Comparison of ENCODE assay signal across 11 mouse cellular contexts in the genomic region with DNA sequence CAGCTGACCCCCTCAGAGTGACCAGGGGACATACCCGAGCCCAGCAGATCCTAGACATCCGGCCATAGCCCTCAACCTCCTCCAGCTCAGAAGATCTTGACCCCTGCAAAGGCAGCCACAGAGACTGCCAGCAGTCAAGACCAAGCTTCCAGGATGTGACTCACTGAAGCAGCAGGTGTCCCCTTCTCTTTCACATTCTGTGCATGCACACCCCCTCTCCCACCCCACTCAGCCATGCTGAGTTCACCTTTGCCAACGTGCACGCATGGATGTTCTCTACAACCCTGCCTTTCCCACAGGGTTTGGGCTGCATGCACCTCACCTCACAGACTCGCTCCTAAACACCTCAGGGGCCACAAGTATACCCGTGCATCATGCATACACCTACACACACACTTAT. TPM values are rescaled to one million over a fixed set of nuclear protein-coding genes. Genes with fewer than 3 reads are reported as not detected.
DNase-seq lines count a peak whose midpoint lies in the region; ATAC-seq and TF ChIP-seq lines count a peak whose summit lies in the region.
"Had no signal": no experiment of that assay in that cellular context is flagged by ENCODE, and none has a peak within 500 bp of the region (broad histone marks: within the 10 kb centered on the region; RNA-seq: fewer than 3 reads in every experiment).

No protein-coding gene starts in this region.

- ATAC-seq in kidney, embryonic 16.5 days (ENCODE audit: low FRiP score, low TSS enrichment), result no peak
- ATAC-seq in stomach, embryonic 16.5 days (ENCODE audit: insufficient read depth, low FRiP score), result no peak
- no peak for ATAC-seq in erythroblast, adult 5-6 weeks (replicated peaks; ENCODE audit: low FRiP score, poor library complexity, severe bottlenecking)

- H3K27ac ChIP-seq in kidney, embryonic 16.5 days (ENCODE audit: low read length), result peak overlapping the region; percentile 93
- H3K27ac ChIP-seq in ES-Bruce4 (ENCODE audit: insufficient read depth, low read length), result peak overlapping the region; percentile 71
- no peak overlapping the region; the same call in 1 of the 2 replicates for H3K27ac ChIP-seq in stomach, embryonic 16.5 days (ENCODE audit: low read length)
- no peak overlapping the region for H3K27ac ChIP-seq in midbrain, embryonic 10.5 days (replicated peaks)
- H3K27ac ChIP-seq: embryonic facial prominence, embryonic 12.5 days; hindbrain, embryonic 14.5 days had no signal

- H3K36me3 ChIP-seq in kidney, embryonic 16.5 days (ENCODE audit: insufficient read depth, low read length), result no peaks in the 10 kb centered on the region
- no peaks in the 10 kb centered on the region for H3K36me3 ChIP-seq in ES-Bruce4 (ENCODE audit: control insufficient read depth, insufficient read depth, low read length, poor library complexity, severe bottlenecking)
- no peaks in the 10 kb centered on the region for H3K36me3 ChIP-seq in stomach, embryonic 16.5 days (ENCODE audit: control insufficient read depth, insufficient read depth, low read length)
- no peaks in the 10 kb centered on the region for H3K36me3 ChIP-seq in midbrain, embryonic 10.5 days
- H3K36me3 ChIP-seq: embryonic facial prominence, embryonic 12.5 days had no signal

- H3K4me1 ChIP-seq in kidney, embryonic 16.5 days (ENCODE audit: insufficient read depth, low read length), result peaks cover 23% of the 10 kb centered on the region
- H3K4me1 ChIP-seq in ES-Bruce4 (ENCODE audit: control insufficient read depth, insufficient read depth, low read length), result peaks cover 7% of the 10 kb centered on the region
- peaks cover 6% of the 10 kb centered on the region for H3K4me1 ChIP-seq in stomach, embryonic 16.5 days (ENCODE audit: control insufficient read depth, insufficient read depth, low read length)
- peaks cover 31% of the 10 kb centered on the region for H3K4me1 ChIP-seq in midbrain, embryonic 10.5 days

- TF ChIP-seq CTCF in ES-Bruce4 (IDR thresholded peaks at IDR 0.05; ENCODE audit: low read depth, low read length), result no peak

- TF ChIP-seq POLR2A in ES-Bruce4 (IDR thresholded peaks at IDR 0.05; ENCODE audit: insufficient read depth, low read length), result no peak

- 0 out of 2 replicates have a peak, but pooled peaks have one; percentile 44 for TF ChIP-seq EP300 in ES-Bruce4 (IDR thresholded peaks at IDR 0.05; ENCODE audit: insufficient read depth, low read depth, low read length)

- DNase-seq in kidney, adult 11 months, result no peak
- peak; percentile 70 for DNase-seq in induced T-regulatory cell, adult 2 months (ENCODE audit: low read depth)
- no peak for DNase-seq in urinary bladder, postnatal 10 days (ENCODE audit: low spot score)
- DNase-seq in midbrain, embryonic 10.5 days (ENCODE audit: low spot score), result no peak

- WGBS in kidney, embryonic 16.5 days, result 77% methylated on average over 6 of the region's 6 CpGs
- WGBS in stomach, embryonic 16.5 days, result 80% methylated on average over 6 of the region's 6 CpGs
- WGBS in midbrain, embryonic 10.5 days, result 79% methylated on average over 6 of the region's 6 CpGs

- no peak overlapping the region for H3K4me3 ChIP-seq in kidney, embryonic 16.5 days (ENCODE audit: low read length)
- H3K4me3 ChIP-seq in ES-Bruce4 (ENCODE audit: low read depth, low read length), result peak overlapping the region; percentile 63
- no peak overlapping the region for H3K4me3 ChIP-seq in stomach, embryonic 16.5 days (replicated peaks; ENCODE audit: low read length)
- no peak overlapping the region for H3K4me3 ChIP-seq in midbrain, embryonic 10.5 days
- H3K4me3 ChIP-seq: embryonic facial prominence, embryonic 12.5 days had no signal

- peak overlapping the region; percentile 36 for H3K4me2 ChIP-seq in kidney, embryonic 16.5 days (replicated peaks; ENCODE audit: low read depth, low read length)
- H3K4me2 ChIP-seq in stomach, embryonic 16.5 days (ENCODE audit: low read depth, low read length), result 0 out of 2 replicates have a peak overlapping the region, but pooled peaks have one; percentile 14
- H3K4me2 ChIP-seq: embryonic facial prominence, embryonic 12.5 days; hindbrain, embryonic 14.5 days had no signal

- H3K9me3 ChIP-seq in kidney, embryonic 16.5 days (ENCODE audit: low read length), result no peaks in the 10 kb centered on the region
- H3K9me3 ChIP-seq in ES-Bruce4 (replicated peaks; ENCODE audit: control insufficient read depth, insufficient read depth, low read length, poor library complexity, severe bottlenecking), result no peaks in the 10 kb centered on the region
- H3K9me3 ChIP-seq in stomach, embryonic 16.5 days (replicated peaks; ENCODE audit: control insufficient read depth, low read length), result no peaks in the 10 kb centered on the region
- H3K9me3 ChIP-seq in midbrain, embryonic 10.5 days (replicated peaks), result no peaks in the 10 kb centered on the region
- H3K9me3 ChIP-seq: embryonic facial prominence, embryonic 12.5 days had no signal

- H3K9ac ChIP-seq in kidney, embryonic 16.5 days (replicated peaks; ENCODE audit: low read length), result peak overlapping the region; percentile 32
- H3K9ac ChIP-seq in ES-Bruce4 (ENCODE audit: low read depth, poor library complexity, severe bottlenecking), result no peak overlapping the region
- H3K9ac ChIP-seq in stomach, embryonic 16.5 days (ENCODE audit: low read length), result no peak overlapping the region
- H3K9ac ChIP-seq: embryonic facial prominence, embryonic 12.5 days; hindbrain, embryonic 14.5 days had no signal

- 0 out of 2 replicates have a peak, but pooled peaks cover 4% of the 10 kb centered on the region for H3K27me3 ChIP-seq in kidney, embryonic 16.5 days (ENCODE audit: insufficient read depth, low read length)
- H3K27me3 ChIP-seq in ES-Bruce4 (ENCODE audit: control insufficient read depth, insufficient read depth, low read length, poor library complexity, severe bottlenecking), result no peaks in the 10 kb centered on the region
- H3K27me3 ChIP-seq in stomach, embryonic 16.5 days (ENCODE audit: control insufficient read depth, insufficient read depth, low read length), result no peaks in the 10 kb centered on the region; the same call in 1 of the 2 replicates
- H3K27me3 ChIP-seq in midbrain, embryonic 10.5 days (ENCODE audit: low read depth, poor library complexity, severe bottlenecking), result peaks cover 85% of the 10 kb centered on the region

RNA-seq across cellular contexts. Expression of a gene that starts 4.4 kb away (rescaled TPM):
- 37.7 and 45.2 TPM in 2 replicates for polyA plus RNA-seq in kidney, embryonic 16.5 days (2015; fragmentation: Nextera tagmentation; extraction: Ambion mirVana)
- 15.4 and 23.2 TPM in 2 replicates for polyA plus RNA-seq in ES-Bruce4 (2011; ENCODE audit: insufficient read depth, insufficient read length, low read depth, missing spikeins)
- 14.1 and 14.7 TPM in 2 replicates for polyA plus RNA-seq in stomach, embryonic 16.5 days (2015; fragmentation: Nextera tagmentation; extraction: Ambion mirVana)
- total RNA-seq in erythroblast, adult 5-6 weeks (2015; ENCODE audit: low replicate concordance), result 4.2 TPM in 1 of 2 replicates, not detected in the other
- 2.8 and 4.4 TPM in 2 replicates for total RNA-seq in erythroblast, adult 5-6 weeks (2017; ENCODE audit: low replicate concordance)
- 2.3 and 2.5 TPM in 2 replicates for polyA plus RNA-seq in midbrain, embryonic 10.5 days (2016; fragmentation: Nextera tagmentation; extraction: Ambion mirVana)

RNA-seq across cellular contexts. Expression of a gene that starts 18.0 kb away (rescaled TPM):
- 9.2 and 10.5 TPM in 2 replicates for polyA plus RNA-seq in kidney, embryonic 16.5 days (2015; fragmentation: Nextera tagmentation; extraction: Ambion mirVana)
- 19.6 and 22.0 TPM in 2 replicates for polyA plus RNA-seq in ES-Bruce4 (2011; ENCODE audit: insufficient read depth, insufficient read length, low read depth, missing spikeins)
- 74.2 and 103 TPM in 2 replicates for polyA plus RNA-seq in stomach, embryonic 16.5 days (2015; fragmentation: Nextera tagmentation; extraction: Ambion mirVana)
- total RNA-seq in erythroblast, adult 5-6 weeks (2015; ENCODE audit: low replicate concordance), result not detected in 2 replicates
- not detected in 2 replicates for total RNA-seq in erythroblast, adult 5-6 weeks (2017; ENCODE audit: low replicate concordance)
- polyA plus RNA-seq in midbrain, embryonic 10.5 days (2016; fragmentation: Nextera tagmentation; extraction: Ambion mirVana), result 1.8 and 2.0 TPM in 2 replicates
- polyA plus RNA-seq: hindbrain, embryonic 14.5 days; neural tube, embryonic 14.5 days had no signal

RNA-seq across cellular contexts. Expression of a gene that starts 21.6 kb away (rescaled TPM):
- 8.0 and 8.6 TPM in 2 replicates for polyA plus RNA-seq in kidney, embryonic 16.5 days (2015; fragmentation: Nextera tagmentation; extraction: Ambion mirVana)
- polyA plus RNA-seq in ES-Bruce4 (2011; ENCODE audit: insufficient read depth, insufficient read length, low read depth, missing spikeins), result 19.1 and 22.1 TPM in 2 replicates
- polyA plus RNA-seq in stomach, embryonic 16.5 days (2015; fragmentation: Nextera tagmentation; extraction: Ambion mirVana), result 22.5 and 26.2 TPM in 2 replicates
- not detected in 2 replicates for total RNA-seq in erythroblast, adult 5-6 weeks (2015; ENCODE audit: low replicate concordance)
- total RNA-seq in erythroblast, adult 5-6 weeks (2017; ENCODE audit: low replicate concordance), result not detected in 2 replicates
- 0.07 and 0.16 TPM in 2 replicates for polyA plus RNA-seq in midbrain, embryonic 10.5 days (2016; fragmentation: Nextera tagmentation; extraction: Ambion mirVana)

RNA-seq across cellular contexts. Expression of a gene that starts 26.2 kb away (rescaled TPM):
- 85.5 and 86.7 TPM in 2 replicates for polyA plus RNA-seq in kidney, embryonic 16.5 days (2015; fragmentation: Nextera tagmentation; extraction: Ambion mirVana)
- polyA plus RNA-seq in ES-Bruce4 (2011; ENCODE audit: insufficient read depth, insufficient read length, low read depth, missing spikeins), result 42.5 and 55.3 TPM in 2 replicates
- polyA plus RNA-seq in stomach, embryonic 16.5 days (2015; fragmentation: Nextera tagmentation; extraction: Ambion mirVana), result 56.0 and 59.4 TPM in 2 replicates
- 123 and 158 TPM in 2 replicates for total RNA-seq in erythroblast, adult 5-6 weeks (2015; ENCODE audit: low replicate concordance)
- total RNA-seq in erythroblast, adult 5-6 weeks (2017; ENCODE audit: low replicate concordance), result 153 and 164 TPM in 2 replicates
- 86.5 and 94.7 TPM in 2 replicates for polyA plus RNA-seq in midbrain, embryonic 10.5 days (2016; fragmentation: Nextera tagmentation; extraction: Ambion mirVana)

RNA-seq across cellular contexts. Expression of a gene that starts 35.1 kb away (rescaled TPM):
- 13.2 and 13.9 TPM in 2 replicates for polyA plus RNA-seq in kidney, embryonic 16.5 days (2015; fragmentation: Nextera tagmentation; extraction: Ambion mirVana)
- polyA plus RNA-seq in ES-Bruce4 (2011; ENCODE audit: insufficient read depth, insufficient read length, low read depth, missing spikeins), result 18.3 and 22.2 TPM in 2 replicates
- 4.9 and 5.1 TPM in 2 replicates for polyA plus RNA-seq in stomach, embryonic 16.5 days (2015; fragmentation: Nextera tagmentation; extraction: Ambion mirVana)
- total RNA-seq in erythroblast, adult 5-6 weeks (2015; ENCODE audit: low replicate concordance), result 0.84 TPM in 1 of 2 replicates, not detected in the other
- total RNA-seq in erythroblast, adult 5-6 weeks (2017; ENCODE audit: low replicate concordance), result not detected in 2 replicates
- 26.8 and 29.4 TPM in 2 replicates for polyA plus RNA-seq in midbrain, embryonic 10.5 days (2016; fragmentation: Nextera tagmentation; extraction: Ambion mirVana)

Comparison
In these comparisons a context has a peak if more than half of its experiments do, and no peak if none do; other contexts are left out.
1. H3K27ac ChIP-seq: peak in kidney, embryonic 16.5 days (single experiment) and ES-Bruce4 (single experiment); none in stomach, embryonic 16.5 days (single experiment) and midbrain, embryonic 10.5 days (single experiment).